Mouse (Mus musculus) layer of hippocampus, adult 2 months (tissue): ENCODE measurements around the gene Farsb. TPM values are rescaled to one million over a fixed set of nuclear protein-coding genes. Genes with fewer than 3 reads are reported as not detected.

ENCODE experiments used
- DNase-seq, 2 experiments: peaks; one replicate each; pipeline ENCODE4 v3.0.0; 2022; ENCODE audit warnings: low spot score in 2 of 2
- H3K27ac ChIP-seq: fragments of 200-600 bp; 2 replicates; pipeline ENCODE4 v1.8.1; 2022
- H3K4me3 ChIP-seq: fragments of 200-600 bp; 2 replicates; pipeline ENCODE4 v1.8.1; 2022; ENCODE audit warnings: mild to moderate bottlenecking
- CTCF ChIP-seq: fragments of 200-600 bp; conservative IDR thresholded peaks from 2 replicates; pipeline ENCODE4 v1.8.1; 2022; ENCODE audit warnings: antibody characterized with exemption, mild to moderate bottlenecking, moderate library complexity
- total RNA-seq, 2 experiments: library from RNA; stranded (reverse); gene quantifications; 2 replicates each; pipeline ENCODE4 v1.2.3; 2021

The Farsb gene
- total RNA-seq, 2 experiments from 2014 or later: 67.8 to 68.4 TPM

GRCm38 (mm10) chr1:78396320-78396913 is 92.3 kb downstream of the Farsb start:
- H3K27ac ChIP-seq: no peak overlapping the region

GRCm38 (mm10) chr1:78395737-78396136 is 93.0 kb downstream of the Farsb start:
- no peak for TF ChIP-seq CTCF
- no peak overlapping the region for H3K27ac ChIP-seq

More at GRCm38 (mm10) chr1:78396320-78396913, 92.3 kb downstream of the Farsb start:
- no peak for TF ChIP-seq CTCF
- H3K4me3 ChIP-seq: no peak overlapping the region
- DNase-seq: no peak

GRCm38 (mm10) chr1:78395191-78395735 is 93.4 kb downstream of the Farsb start:
- DNase-seq: no peak
- H3K27ac ChIP-seq: no peak overlapping the region
- no peak for TF ChIP-seq CTCF
- no peak overlapping the region for H3K4me3 ChIP-seq

More at GRCm38 (mm10) chr1:78395737-78396136, 93.0 kb downstream of the Farsb start:
- DNase-seq: no peak
- H3K4me3 ChIP-seq: no peak overlapping the region

- no peak overlapping the region for H3K27ac ChIP-seq
- no peak for DNase-seq
- H3K4me3 ChIP-seq: no peak overlapping the region
- no peak for TF ChIP-seq CTCF
Observed at GRCm38 (mm10) chr1:78388848-78389247, 99.8 kb downstream of the Farsb start.

- no peak for TF ChIP-seq CTCF
Observed at GRCm38 (mm10) chr1:78387854-78388253, 100.8 kb downstream of the Farsb start.

GRCm38 (mm10) chr1:78380950-78381349 is 107.7 kb downstream of the Farsb start:
- no peak overlapping the region for H3K4me3 ChIP-seq
- DNase-seq: no peak
- no peak for TF ChIP-seq CTCF
- H3K27ac ChIP-seq: no peak overlapping the region

More at GRCm38 (mm10) chr1:78387854-78388253, 100.8 kb downstream of the Farsb start:
- no peak overlapping the region for H3K4me3 ChIP-seq
- H3K27ac ChIP-seq: no peak overlapping the region
- DNase-seq: no peak

- no peak for TF ChIP-seq CTCF
- DNase-seq: no peak
- Histone ChIP-seq H3K4me3 (no peak overlapping the region), H3K27ac (no peak overlapping the region)
Observed at GRCm38 (mm10) chr1:78375058-78375457, 113.6 kb downstream of the Farsb start.

- no peak for TF ChIP-seq CTCF
- Histone ChIP-seq H3K4me3 (no peak overlapping the region), H3K27ac (no peak overlapping the region)
- DNase-seq: no peak
Observed at GRCm38 (mm10) chr1:78373836-78374235, 114.9 kb downstream of the Farsb start.

GRCm38 (mm10) chr1:78372316-78372715 is 116.4 kb downstream of the Farsb start:
- TF ChIP-seq CTCF: no peak
- Histone ChIP-seq H3K4me3 (no peak overlapping the region), H3K27ac (no peak overlapping the region)
- no peak for DNase-seq

GRCm38 (mm10) chr1:78371569-78372236 is 117.0 kb downstream of the Farsb start:
- DNase-seq: no peak
- TF ChIP-seq CTCF: no peak
- Histone ChIP-seq H3K4me3 (no peak overlapping the region), H3K27ac (no peak overlapping the region)

GRCm38 (mm10) chr1:78370121-78370520 is 118.6 kb downstream of the Farsb start:
- TF ChIP-seq CTCF: no peak
- DNase-seq: no peak
- Histone ChIP-seq H3K4me3 (no peak overlapping the region), H3K27ac (no peak overlapping the region)

Other genes starting within 250 kb of the Farsb start
- gene Sgpp2, start 178.6 kb downstream of the Farsb start, total RNA-seq: 1 to 10 TPM; 4.3 TPM
- gene Mogat1, start 22.1 kb upstream of the Farsb start, total RNA-seq: not detected
- under 1 TPM; 0.37 to 0.46 TPM for gene BC035947, start 23.3 kb upstream of the Farsb start, total RNA-seq
- gene Acsl3, start 168.9 kb upstream of the Farsb start, total RNA-seq: 100 to 1,000 TPM; 186 to 188 TPM
- gene Utp14b, start 169.1 kb upstream of the Farsb start, total RNA-seq: 10 to 100 TPM; 21.6 to 28.7 TPM